In the genomic region with DNA sequence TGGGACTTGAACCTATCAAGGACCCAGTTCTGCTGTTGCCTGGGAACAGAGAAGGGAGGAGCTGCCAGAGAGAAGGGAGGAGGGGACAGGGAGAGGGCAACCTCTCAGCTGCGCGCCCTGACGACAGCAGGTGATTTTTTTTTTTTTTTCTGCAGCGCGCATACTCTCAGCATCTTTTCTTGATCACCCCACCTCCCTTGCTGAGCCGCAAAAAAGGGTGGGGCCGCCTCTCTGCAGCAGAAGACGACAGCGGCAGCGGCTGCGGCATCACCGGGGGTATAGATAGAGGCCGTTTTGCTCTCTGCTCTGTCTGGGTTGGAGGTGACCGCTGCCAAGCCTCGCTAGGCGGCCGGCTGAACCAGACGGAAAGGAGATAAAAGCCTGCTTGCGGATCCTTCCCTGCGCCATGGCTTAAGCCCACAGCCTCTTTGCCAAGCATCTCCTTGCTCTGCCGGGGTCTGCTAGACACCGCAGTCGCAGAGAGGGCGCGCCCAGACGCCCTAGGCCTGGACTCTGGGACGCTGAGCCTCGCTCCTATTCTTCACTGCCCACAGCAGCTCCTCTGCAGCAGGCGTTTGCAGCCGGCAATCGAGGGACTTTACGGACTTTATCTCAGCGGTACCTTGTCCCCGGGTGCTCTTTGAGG, we compare ENCODE assay signal across 8 mouse cellular contexts. TPM values are rescaled to one million over a fixed set of nuclear protein-coding genes. Genes with fewer than 3 reads are reported as not detected.
DNase-seq lines count a peak whose midpoint lies in the region; ATAC-seq and TF ChIP-seq lines count a peak whose summit lies in the region.

A gene (plus strand): TSS at position 197 of the 646 bp plus-strand sequence.

- TF ChIP-seq CTCF in liver, embryonic 14.5 days (IDR thresholded peaks at IDR 0.05; ENCODE audit: low read depth), result no peak

- peak within 1 kb of the TSS; percentile 96 for H3K4me2 ChIP-seq in heart, embryonic 15.5 days
- peak within 1 kb of the TSS; percentile 82 for H3K4me2 ChIP-seq in embryonic facial prominence, embryonic 14.5 days (ENCODE audit: low read depth, low read length)
- peak within 1 kb of the TSS; percentile 62 for H3K4me2 ChIP-seq in intestine, embryonic 14.5 days (ENCODE audit: low read length)
- H3K4me2 ChIP-seq in liver, embryonic 14.5 days (ENCODE audit: low read depth), result peak within 1 kb of the TSS; percentile 32
- H3K4me2 ChIP-seq in neural tube, embryonic 15.5 days, result peak within 1 kb of the TSS; percentile 88

- DNase-seq in heart, adult 18-20 months, result no peak
- DNase-seq in adrenal gland, postnatal 14 days, result peak; percentile 20
- peak; percentile 62 for DNase-seq in embryonic facial prominence, embryonic 14.5 days (ENCODE audit: low spot score)
- no peak for DNase-seq in intestine, embryonic 14.5 days (ENCODE audit: low spot score)
- no peak for DNase-seq in liver, embryonic 14.5 days (ENCODE audit: low read depth in 3 of 3, low spot score in 3 of 3)
- DNase-seq in ovary, adult 18-20 months (ENCODE audit: low spot score), result no peak

- peak within 1 kb of the TSS; percentile 59 for H3K4me3 ChIP-seq in heart, embryonic 15.5 days
- H3K4me3 ChIP-seq in embryonic facial prominence, embryonic 14.5 days (ENCODE audit: low read depth, low read length), result peak within 1 kb of the TSS; percentile 53
- peak within 1 kb of the TSS; percentile 41 for H3K4me3 ChIP-seq in intestine, embryonic 14.5 days (ENCODE audit: low read depth, low read length)
- H3K4me3 ChIP-seq in liver, embryonic 14.5 days (ENCODE audit: insufficient read depth in 1 of 2, low read depth in 2 of 2, low read length in 2 of 2), result peak within 1 kb of the TSS in 1 of 2 experiments; percentile 26; a peak in 2 of 4 replicates
- peak within 1 kb of the TSS; percentile 88 for H3K4me3 ChIP-seq in neural tube, embryonic 15.5 days (replicated peaks)

- H3K9ac ChIP-seq in heart, embryonic 15.5 days, result peak within 1 kb of the TSS; percentile 52
- H3K9ac ChIP-seq in embryonic facial prominence, embryonic 14.5 days (ENCODE audit: low read depth, low read length), result peak within 1 kb of the TSS; percentile 55
- H3K9ac ChIP-seq in intestine, embryonic 14.5 days (ENCODE audit: low read length), result peak within 1 kb of the TSS; percentile 25; the same call in 1 of the 2 replicates
- no peak within 1 kb of the TSS for H3K9ac ChIP-seq in liver, embryonic 14.5 days (replicated peaks)
- H3K9ac ChIP-seq in neural tube, embryonic 15.5 days (replicated peaks), result peak within 1 kb of the TSS; percentile 91

- WGBS in heart, embryonic 15.5 days, result 1% methylated on average over 34 of the region's 34 CpGs
- under 1% methylated on average over 34 of the region's 34 CpGs for WGBS in embryonic facial prominence, embryonic 14.5 days
- 2% methylated on average over 34 of the region's 34 CpGs for WGBS in intestine, embryonic 14.5 days
- WGBS in liver, embryonic 14.5 days (ENCODE audit: insufficient replicate concordance), result 2% methylated on average over 32 of the region's 34 CpGs
- under 1% methylated on average over 34 of the region's 34 CpGs for WGBS in neural tube, embryonic 15.5 days

- no peak within 1 kb of the TSS for H3K27ac ChIP-seq in heart, embryonic 15.5 days
- no peak within 1 kb of the TSS; the same call in 1 of the 2 replicates for H3K27ac ChIP-seq in embryonic facial prominence, embryonic 14.5 days (replicated peaks; ENCODE audit: low read depth, low read length)
- no peak within 1 kb of the TSS for H3K27ac ChIP-seq in intestine, embryonic 14.5 days (ENCODE audit: low read depth)
- H3K27ac ChIP-seq in liver, embryonic 14.5 days, result no peak within 1 kb of the TSS
- H3K27ac ChIP-seq in neural tube, embryonic 15.5 days (replicated peaks), result peak within 1 kb of the TSS; percentile 94

- no peak for TF ChIP-seq EP300 in liver, embryonic 14.5 days (IDR thresholded peaks at IDR 0.05; ENCODE audit: low read depth)

- peak; percentile 19; the same call in 1 of the 2 replicates for ATAC-seq in heart, embryonic 15.5 days (replicated peaks; ENCODE audit: insufficient number of reproducible peaks, insufficient read depth, low FRiP score, low read depth)
- ATAC-seq in embryonic facial prominence, embryonic 14.5 days (ENCODE audit: low read depth), result peak; percentile 64
- ATAC-seq in intestine, embryonic 14.5 days (replicated peaks; ENCODE audit: low FRiP score, low TSS enrichment, low read depth), result 0 out of 2 replicates have a peak, but pooled peaks have one; percentile 28
- ATAC-seq in liver, embryonic 14.5 days (ENCODE audit: insufficient read depth), result no peak
- peak; percentile 82 for ATAC-seq in neural tube, embryonic 15.5 days (ENCODE audit: low FRiP score)

- H3K27me3 ChIP-seq in heart, embryonic 15.5 days, result peaks cover 63% of the 10 kb centered on the region
- H3K27me3 ChIP-seq in embryonic facial prominence, embryonic 14.5 days (replicated peaks; ENCODE audit: control insufficient read depth, insufficient read depth, low read length), result peaks cover 58% of the 10 kb centered on the region
- H3K27me3 ChIP-seq in intestine, embryonic 14.5 days (replicated peaks; ENCODE audit: control insufficient read depth, insufficient read depth, low read length), result peaks cover 63% of the 10 kb centered on the region
- peaks cover 60% of the 10 kb centered on the region for H3K27me3 ChIP-seq in liver, embryonic 14.5 days (ENCODE audit: control insufficient read depth, insufficient read depth, low read length)
- H3K27me3 ChIP-seq in neural tube, embryonic 15.5 days (replicated peaks), result no peaks in the 10 kb centered on the region; the same call in 1 of the 2 replicates

- no peaks in the 10 kb centered on the region for H3K9me3 ChIP-seq in heart, embryonic 15.5 days (replicated peaks)
- no peaks in the 10 kb centered on the region for H3K9me3 ChIP-seq in embryonic facial prominence, embryonic 14.5 days (ENCODE audit: control insufficient read depth, low read length)
- H3K9me3 ChIP-seq in intestine, embryonic 14.5 days (ENCODE audit: control insufficient read depth, low read length), result no peaks in the 10 kb centered on the region
- no peaks in the 10 kb centered on the region for H3K9me3 ChIP-seq in liver, embryonic 14.5 days (ENCODE audit: control insufficient read depth, low read length)
- H3K9me3 ChIP-seq in neural tube, embryonic 15.5 days (replicated peaks), result no peaks in the 10 kb centered on the region

- H3K4me1 ChIP-seq in heart, embryonic 15.5 days (replicated peaks), result peaks cover 42% of the 10 kb centered on the region
- H3K4me1 ChIP-seq in embryonic facial prominence, embryonic 14.5 days (ENCODE audit: control insufficient read depth, insufficient read depth, low read length), result no peaks in the 10 kb centered on the region
- peaks cover 8% of the 10 kb centered on the region for H3K4me1 ChIP-seq in intestine, embryonic 14.5 days (replicated peaks; ENCODE audit: control insufficient read depth, insufficient read depth, low read length)
- H3K4me1 ChIP-seq in liver, embryonic 14.5 days (replicated peaks; ENCODE audit: control insufficient read depth in 2 of 2, insufficient read depth in 2 of 2, low read length in 1 of 2), result no peaks in the 10 kb centered on the region
- peaks cover 40% of the 10 kb centered on the region for H3K4me1 ChIP-seq in neural tube, embryonic 15.5 days

- H3K36me3 ChIP-seq in heart, embryonic 15.5 days, result no peaks in the 10 kb centered on the region
- no peaks in the 10 kb centered on the region for H3K36me3 ChIP-seq in embryonic facial prominence, embryonic 14.5 days (ENCODE audit: control insufficient read depth, insufficient read depth, low read length)
- H3K36me3 ChIP-seq in intestine, embryonic 14.5 days (ENCODE audit: control insufficient read depth, insufficient read depth, low read length), result no peaks in the 10 kb centered on the region
- H3K36me3 ChIP-seq in liver, embryonic 14.5 days (replicated peaks; ENCODE audit: control insufficient read depth, insufficient read depth, low read depth), result no peaks in the 10 kb centered on the region
- H3K36me3 ChIP-seq in neural tube, embryonic 15.5 days, result no peaks in the 10 kb centered on the region

RNA-seq across cellular contexts. Expression of the gene that starts here (rescaled TPM):
- 2.8 and 5.4 TPM in 2 replicates for polyA plus RNA-seq in heart, embryonic 15.5 days (2015; fragmentation: Nextera tagmentation; extraction: Ambion mirVana)
- total RNA-seq in heart, adult 18-20 months (2021), result 1 to 10 TPM; 3.7 to 5.1 TPM
- 7.0 and 11.9 TPM in 2 replicates for total RNA-seq in adrenal gland, postnatal 14 days (2021)
- polyA plus RNA-seq in embryonic facial prominence, embryonic 14.5 days (2014; fragmentation: Nextera tagmentation; extraction: Ambion mirVana), result 9.6 and 10.2 TPM in 2 replicates
- polyA plus RNA-seq in intestine, embryonic 14.5 days (2014; fragmentation: Nextera tagmentation; extraction: Ambion mirVana), result 6.1 and 6.2 TPM in 2 replicates
- polyA plus RNA-seq in liver, embryonic 14.5 days (2012; rRNA removed), result 0.01 and 0.09 TPM in 2 replicates
- 0.05 TPM in 1 of 2 replicates, not detected in the other for polyA plus RNA-seq in liver, embryonic 14.5 days (2014; fragmentation: Nextera tagmentation; extraction: Ambion mirVana)
- 120 and 146 TPM in 2 replicates for polyA plus RNA-seq in neural tube, embryonic 15.5 days (2015; fragmentation: Nextera tagmentation; extraction: Ambion mirVana)

Comparison
In these comparisons a context has a peak if more than half of its experiments do, and no peak if none do; other contexts are left out.
1. RNA of the gene that starts here (polyA plus RNA-seq): 120 to 146 TPM in neural tube, embryonic 15.5 days; 9.6 to 10.2 TPM in embryonic facial prominence, embryonic 14.5 days, 6.1 to 6.2 TPM in intestine, embryonic 14.5 days, 2.8 to 5.4 TPM in heart, embryonic 15.5 days and 0.01 to 0.09 TPM in liver, embryonic 14.5 days; every median in the first group is over 10 times any median in the second.
2. H3K4me2 ChIP-seq: peak in every context shown above with its lines; median percentile 96 in heart, embryonic 15.5 days; 88 in neural tube, embryonic 15.5 days; 82 in embryonic facial prominence, embryonic 14.5 days; 62 in intestine, embryonic 14.5 days; 32 in liver, embryonic 14.5 days.
3. DNase-seq: peak in adrenal gland, postnatal 14 days (single experiment) and embryonic facial prominence, embryonic 14.5 days (single experiment); none in heart, adult 18-20 months (0 of 2), intestine, embryonic 14.5 days (single experiment), liver, embryonic 14.5 days (0 of 3) and ovary, adult 18-20 months (single experiment).